Mouse (Mus musculus) hindbrain, embryonic 11.5 days (tissue): Measurements from ENCODE around the gene Ltbp1. TPM values are rescaled to one million over a fixed set of nuclear protein-coding genes. Genes with fewer than 3 reads are reported as not detected.

Experiments used
- ATAC-seq: fragments of 200-750 bp; cut with Nextera tagmentation; 2 replicates; pipeline ENCODE4 v1.8.0; 2017; ENCODE audit warnings: mild to moderate bottlenecking, moderate TSS enrichment, moderate library complexity; ENCODE audit not compliant: low FRiP score
- DNase-seq: peaks from one replicate; pipeline ENCODE4 v3.0.0-alpha.2; 2015; ENCODE audit warnings: low spot score
- H3K27ac ChIP-seq: fragments of 300-500 bp; sonication (generic); 2 replicates; pipeline ENCODE4 v1.5.1; 2014; ENCODE audit warnings: mild to moderate bottlenecking, low read depth, low read length
- H3K27me3 ChIP-seq: fragments of 300-500 bp; sonication (generic); 2 replicates; pipeline ENCODE4 v1.6.1; 2014; ENCODE audit warnings: mild to moderate bottlenecking, low read length, moderate library complexity, mixed read lengths; ENCODE audit not compliant: control insufficient read depth, insufficient read depth
- H3K36me3 ChIP-seq: fragments of 300-500 bp; sonication (generic); 2 replicates; pipeline ENCODE4 v1.6.1; 2014; ENCODE audit warnings: mild to moderate bottlenecking, low read length, moderate library complexity, mixed read lengths; ENCODE audit not compliant: control insufficient read depth, insufficient read depth
- H3K4me1 ChIP-seq: fragments of 300-500 bp; sonication (generic); replicated peaks from 2 replicates; pipeline ENCODE4 v1.6.1; 2014; ENCODE audit warnings: low read length, mixed read lengths; ENCODE audit not compliant: control insufficient read depth, insufficient read depth
- H3K4me2 ChIP-seq: fragments of 300-500 bp; sonication (generic); replicated peaks from 2 replicates; pipeline ENCODE4 v1.6.1; 2014; ENCODE audit warnings: mild to moderate bottlenecking, low read depth, low read length
- H3K4me3 ChIP-seq: fragments of 300-500 bp; sonication (generic); 2 replicates; pipeline ENCODE4 v1.5.1; 2014; ENCODE audit warnings: low read depth, low read length
- H3K9ac ChIP-seq: fragments of 300-500 bp; sonication (generic); 2 replicates; pipeline ENCODE4 v1.6.1; 2014; ENCODE audit warnings: low read depth, low read length
- H3K9me3 ChIP-seq: fragments of 300-500 bp; sonication (generic); 2 replicates; pipeline ENCODE4 v1.6.1; 2016; ENCODE audit warnings: low read length; ENCODE audit not compliant: control insufficient read depth
- WGBS: fragments of 180-500 bp; shearing (Covaris S2); extraction: QIAGEN DNeasy Blood & Tissue Kit; methylation state at CpG from one replicate; pipeline ENCODE4 v1.1.7; 2014; 5-methylcytosine and 5-hydroxymethylcytosine counted together
- polyA plus RNA-seq: library from polyadenylated mRNA; unstranded; fragments of >200 nt; fragmentation: Nextera tagmentation; extraction: Ambion mirVana; gene quantifications from 2 replicates; pipeline ENCODE4 v1.2.1, GENCODE M21; 2014

The Ltbp1 gene
- polyA plus RNA-seq, 1 experiment from 2014 or later: 5.7 TPM

- no peaks in the 10 kb centered on the region for H3K4me1 ChIP-seq
- WGBS: 90% methylated on average over 3 of the region's 3 CpGs
- H3K36me3 ChIP-seq: no peaks in the 10 kb centered on the region
- no peak overlapping the region for H3K4me3 ChIP-seq
- H3K9ac ChIP-seq: no peak overlapping the region
- no peak overlapping the region for H3K27ac ChIP-seq
- ATAC-seq (no peak), DNase-seq (no peak)
- no peaks in the 10 kb centered on the region for H3K9me3 ChIP-seq
- no peaks in the 10 kb centered on the region for H3K27me3 ChIP-seq
- H3K4me2 ChIP-seq: no peak overlapping the region
Measured at GRCm38 (mm10) chr17:75292986-75293385, 287.6 kb downstream of the Ltbp1 start.

DNA sequence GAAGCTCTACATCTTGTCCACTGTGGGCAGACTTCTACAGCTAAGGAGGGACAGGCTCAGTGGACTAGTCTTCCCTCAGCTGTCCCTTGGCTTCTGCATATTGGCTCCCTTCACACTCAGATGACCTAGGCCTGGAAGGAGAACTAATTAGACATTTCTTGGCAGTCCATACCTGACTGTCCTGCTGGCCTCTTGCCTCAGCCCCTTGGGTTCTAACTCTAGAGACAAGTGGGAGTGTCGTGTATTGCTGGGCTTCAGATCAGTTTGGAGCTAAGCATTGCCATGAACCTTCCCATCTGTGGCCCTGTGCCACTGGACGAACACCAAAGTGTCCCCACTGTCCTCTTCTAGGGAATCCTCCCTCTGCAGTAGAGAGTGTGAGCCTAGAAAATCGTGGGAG is 288.4 kb downstream of the Ltbp1 start:
- no peaks in the 10 kb centered on the region for H3K36me3 ChIP-seq
- H3K9ac ChIP-seq: no peak overlapping the region
- WGBS: 76% methylated on average over 3 of the region's 3 CpGs
- no peaks in the 10 kb centered on the region for H3K27me3 ChIP-seq
- DNase-seq (no peak), ATAC-seq (no peak)
- no peaks in the 10 kb centered on the region for H3K4me1 ChIP-seq
- no peaks in the 10 kb centered on the region for H3K9me3 ChIP-seq
- H3K4me3 ChIP-seq: no peak overlapping the region
- H3K27ac ChIP-seq: no peak overlapping the region
- no peak overlapping the region for H3K4me2 ChIP-seq

DNA sequence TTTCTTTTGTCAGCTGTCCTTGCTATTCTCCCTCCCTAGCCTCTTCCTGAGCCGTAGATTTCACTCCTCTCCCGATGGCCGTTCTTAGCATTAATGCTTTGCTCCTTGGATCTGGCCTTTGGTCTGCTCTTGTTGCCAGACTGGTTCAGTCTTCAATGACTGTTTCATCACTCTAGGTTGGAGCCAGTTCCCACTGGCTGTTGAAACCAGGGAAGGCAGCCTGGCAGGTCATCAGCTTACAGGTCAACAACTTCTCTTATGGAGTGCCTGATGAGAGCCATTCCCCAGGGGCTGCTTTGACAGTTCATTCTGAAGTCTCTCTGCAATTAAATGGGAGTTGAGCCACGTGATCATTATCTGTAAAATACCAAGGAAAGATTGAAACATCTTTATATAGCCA is 295.5 kb downstream of the Ltbp1 start:
- Histone ChIP-seq H3K4me1 (no peaks in the 10 kb centered on the region), H3K4me3 (no peak overlapping the region), H3K36me3 (no peaks in the 10 kb centered on the region), H3K4me2 (no peak overlapping the region), H3K27ac (no peak overlapping the region), H3K27me3 (no peaks in the 10 kb centered on the region), H3K9me3 (no peaks in the 10 kb centered on the region), H3K9ac (no peak overlapping the region)
- WGBS: 83% methylated on average over 4 of the region's 4 CpGs
- DNase-seq (no peak), ATAC-seq (no peak)

- Histone ChIP-seq H3K9ac (no peak overlapping the region), H3K9me3 (no peaks in the 10 kb centered on the region)
- WGBS: 59% methylated on average over 1 of the region's 1 CpGs
Measured at GRCm38 (mm10) chr17:75304807-75305420, 299.5 kb downstream of the Ltbp1 start.

GRCm38 (mm10) chr17:75305714-75306113 is 300.3 kb downstream of the Ltbp1 start:
- H3K9ac ChIP-seq: no peak overlapping the region
- no peak for ATAC-seq
- H3K27me3 ChIP-seq: no peaks in the 10 kb centered on the region
- H3K4me2 ChIP-seq: no peak overlapping the region
- H3K36me3 ChIP-seq: no peaks in the 10 kb centered on the region
- H3K4me3 ChIP-seq: no peak overlapping the region
- H3K9me3 ChIP-seq: no peaks in the 10 kb centered on the region
- no peak for DNase-seq
- no peak overlapping the region for H3K27ac ChIP-seq
- WGBS: 91% methylated on average over 1 of the region's 1 CpGs
- H3K4me1 ChIP-seq: no peaks in the 10 kb centered on the region

More at GRCm38 (mm10) chr17:75304807-75305420, 299.5 kb downstream of the Ltbp1 start:
- no peak for DNase-seq
- Histone ChIP-seq H3K36me3 (no peaks in the 10 kb centered on the region), H3K4me1 (no peaks in the 10 kb centered on the region), H3K4me2 (no peak overlapping the region), H3K4me3 (no peak overlapping the region), H3K27ac (no peak overlapping the region), H3K27me3 (no peaks in the 10 kb centered on the region)
- no peak for ATAC-seq

DNA sequence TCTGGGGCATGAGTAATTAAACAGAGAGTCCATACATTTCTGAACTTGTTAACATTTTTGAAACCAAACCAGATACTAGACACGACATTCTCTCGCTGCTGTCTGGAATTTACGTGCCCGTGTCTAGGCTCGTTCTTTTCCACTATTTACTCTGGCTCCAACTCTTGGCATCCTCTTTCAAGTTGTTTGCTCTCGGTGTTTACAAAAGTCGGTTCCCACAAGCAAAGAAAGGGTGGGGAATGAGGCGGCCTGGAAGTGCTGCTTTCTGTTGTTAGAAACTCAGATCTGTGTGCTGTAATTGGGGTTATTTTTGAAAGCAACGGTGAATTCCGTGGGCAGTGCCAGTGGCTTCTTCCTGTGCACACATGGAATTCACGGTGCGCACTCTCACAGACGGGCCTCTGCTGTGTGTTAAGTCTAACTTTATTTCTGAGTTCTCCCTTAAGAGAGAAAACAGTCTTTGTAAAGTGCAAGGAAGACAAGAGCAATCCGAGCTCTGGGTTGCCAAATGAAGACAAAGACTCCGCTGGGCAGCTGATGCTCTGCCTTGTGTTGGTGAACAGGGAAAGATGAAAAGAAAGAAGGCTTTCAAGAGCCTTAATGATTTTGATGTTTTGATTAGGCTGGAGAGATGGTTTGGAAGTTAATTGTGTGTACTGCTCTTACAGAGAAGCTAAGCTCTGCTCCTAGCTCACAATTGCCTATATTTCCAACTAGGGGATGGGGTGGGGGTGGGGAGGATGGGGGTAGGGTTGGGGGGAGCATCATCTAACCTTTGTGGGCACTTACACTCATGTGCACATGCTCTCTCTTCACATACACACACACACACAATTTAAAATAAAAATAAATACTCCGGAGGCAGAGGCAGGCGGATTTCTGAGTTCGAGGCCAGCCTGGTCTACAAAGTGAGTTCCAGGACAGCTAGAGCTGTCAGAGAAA is 302.0 kb downstream of the Ltbp1 start:
- ATAC-seq (no peak), DNase-seq (no peak)
- WGBS: 70% methylated on average over 18 of the region's 18 CpGs
- Histone ChIP-seq H3K4me3 (no peak overlapping the region), H3K9ac (no peak overlapping the region), H3K9me3 (no peaks in the 10 kb centered on the region), H3K4me2 (no peak overlapping the region), H3K36me3 (no peaks in the 10 kb centered on the region), H3K27ac (no peak overlapping the region), H3K27me3 (no peaks in the 10 kb centered on the region), H3K4me1 (no peaks in the 10 kb centered on the region)

- no peak overlapping the region for H3K9ac ChIP-seq
- 92% methylated on average over 4 of the region's 4 CpGs for WGBS
- H3K9me3 ChIP-seq: no peaks in the 10 kb centered on the region
- no peak for ATAC-seq
- DNase-seq: no peak
- H3K27me3 ChIP-seq: no peaks in the 10 kb centered on the region
- H3K36me3 ChIP-seq: no peaks in the 10 kb centered on the region
- no peak overlapping the region for H3K27ac ChIP-seq
- no peak overlapping the region for H3K4me3 ChIP-seq
- H3K4me2 ChIP-seq: no peak overlapping the region
- H3K4me1 ChIP-seq: no peaks in the 10 kb centered on the region
Measured at GRCm38 (mm10) chr17:75317106-75317505, 311.7 kb downstream of the Ltbp1 start.

DNA sequence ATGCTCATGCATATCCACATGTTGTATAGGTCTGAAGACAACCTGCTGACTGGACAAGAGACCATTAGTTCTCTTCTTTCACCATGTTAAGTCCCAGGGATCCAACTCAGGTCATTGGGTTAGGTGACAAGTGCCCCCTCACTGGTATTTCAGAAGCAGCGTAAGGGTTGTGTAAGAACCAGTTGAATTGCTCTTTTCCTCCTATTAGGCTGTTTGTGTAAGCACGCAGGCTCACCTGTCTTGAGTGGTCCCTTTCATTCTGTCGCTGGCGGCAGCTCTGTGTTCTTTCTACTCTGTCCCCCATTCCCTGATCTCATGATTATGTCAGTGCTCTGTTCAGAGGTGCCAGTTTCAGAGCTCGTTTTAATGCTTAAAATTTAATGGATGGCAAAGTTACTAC is 317.9 kb downstream of the Ltbp1 start:
- no peak for DNase-seq
- Histone ChIP-seq H3K9me3 (no peaks in the 10 kb centered on the region), H3K27me3 (no peaks in the 10 kb centered on the region), H3K9ac (no peak overlapping the region), H3K4me1 (no peaks in the 10 kb centered on the region), H3K4me3 (no peak overlapping the region), H3K27ac (no peak overlapping the region), H3K36me3 (no peaks in the 10 kb centered on the region), H3K4me2 (no peak overlapping the region)
- ATAC-seq: no peak
- 92% methylated on average over 5 of the region's 5 CpGs for WGBS

GRCm38 (mm10) chr17:75323766-75324165 is 318.4 kb downstream of the Ltbp1 start:
- ATAC-seq (no peak), DNase-seq (no peak)
- Histone ChIP-seq H3K9ac (no peak overlapping the region), H3K4me3 (no peak overlapping the region), H3K27ac (no peak overlapping the region), H3K9me3 (no peaks in the 10 kb centered on the region), H3K4me2 (no peak overlapping the region), H3K27me3 (no peaks in the 10 kb centered on the region), H3K36me3 (no peaks in the 10 kb centered on the region), H3K4me1 (no peaks in the 10 kb centered on the region)
- WGBS: 92% methylated on average over 10 of the region's 10 CpGs
